Mouse (Mus musculus) naive thymus-derived CD4-positive, alpha-beta T cell, adult 2 months (primary cell): ENCODE data around the gene Rasa3.

ENCODE experiments used
- DNase-seq: peaks from one replicate; pipeline ENCODE4 v3.0.0-alpha.2; 2011; ENCODE audit warnings: low read depth

Gene Rasa3

GRCm38 (mm10) chr8:13616831-13617505 is 60.4 kb downstream of the Rasa3 start:
- DNase-seq = no peak

DNA sequence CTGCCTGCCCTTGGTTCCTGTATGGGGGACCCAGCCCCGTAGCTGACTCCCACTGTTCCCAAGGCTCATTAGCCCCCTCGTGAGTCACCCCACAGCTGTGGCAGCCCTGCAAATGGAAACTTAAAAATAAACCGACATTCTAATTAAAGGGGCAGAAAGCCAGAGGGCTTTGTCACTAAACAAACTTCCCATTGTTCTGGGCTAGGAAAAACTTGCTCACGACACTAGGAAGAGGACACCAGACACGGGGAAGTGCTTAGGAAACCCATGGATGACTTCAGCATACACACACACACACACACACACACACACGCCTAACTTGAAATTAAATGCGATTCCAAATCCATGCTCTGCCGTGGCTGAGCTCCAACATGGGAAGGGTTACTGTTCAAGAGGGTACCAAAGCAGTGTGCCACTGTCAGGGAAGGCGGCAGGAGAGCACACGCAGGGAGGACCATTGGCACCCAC is 62.4 kb downstream of the Rasa3 start:
- DNase-seq = no peak

DNA sequence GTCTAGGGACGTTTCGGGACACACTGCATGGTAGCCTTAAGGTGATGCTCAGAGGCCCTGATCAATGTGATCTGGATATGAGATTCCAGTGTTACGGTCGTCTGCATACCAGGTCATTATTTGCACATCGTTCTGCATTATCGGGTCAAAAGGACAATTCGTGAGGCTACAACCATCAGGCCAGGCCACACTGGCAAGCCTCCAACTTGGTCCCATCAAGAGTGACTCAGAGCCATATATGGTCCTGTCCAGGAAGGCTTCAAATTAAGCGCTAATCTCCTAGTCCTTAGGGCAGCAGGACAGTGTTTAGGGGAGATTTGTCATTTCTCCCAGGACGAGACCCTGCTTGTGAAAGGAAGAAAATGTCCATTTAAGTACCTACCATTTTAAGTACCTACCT is 63.3 kb downstream of the Rasa3 start:
- no peak for DNase-seq

DNA sequence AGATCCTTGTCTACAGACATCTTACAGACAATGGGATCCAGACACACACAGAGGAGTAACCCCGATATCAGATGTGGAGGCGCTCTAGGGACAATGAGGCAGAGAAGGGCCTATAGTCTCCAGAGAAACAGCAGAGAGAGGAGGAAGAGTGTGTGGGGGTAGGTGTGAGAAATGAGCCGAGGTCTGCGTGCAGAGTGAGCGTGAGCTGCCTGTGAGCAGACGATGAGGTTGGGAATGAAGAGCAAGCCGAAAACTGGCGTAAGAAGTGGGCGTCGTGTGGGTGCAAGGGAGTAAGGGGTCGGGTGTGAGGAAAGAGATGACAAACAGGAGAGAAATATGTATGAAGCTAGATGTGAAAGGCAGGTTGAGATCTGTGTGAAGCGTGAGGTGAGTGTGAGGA is 65.7 kb downstream of the Rasa3 start:
- no peak for DNase-seq

GRCm38 (mm10) chr8:13609971-13610370 is 67.4 kb downstream of the Rasa3 start:
- no peak for DNase-seq

DNA sequence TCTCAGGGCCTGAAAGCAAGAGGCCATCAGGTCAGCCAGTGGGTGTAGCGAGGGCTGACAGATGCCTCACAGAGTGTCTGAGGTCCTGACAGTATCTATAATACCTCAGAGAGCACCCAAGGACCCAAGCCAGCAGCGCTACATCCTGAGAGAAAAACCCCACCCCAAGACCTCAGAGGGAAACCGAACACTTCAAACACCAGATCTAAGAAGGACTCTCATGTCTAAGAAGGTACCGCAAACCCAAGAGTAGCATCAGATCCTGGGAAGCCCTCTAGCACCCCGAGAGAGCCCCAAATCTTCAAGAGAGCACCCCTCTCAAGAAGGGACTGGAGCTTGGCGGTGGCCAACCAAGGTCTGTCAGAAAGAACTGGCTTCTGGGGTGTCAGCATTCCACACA is 68.5 kb downstream of the Rasa3 start:
- DNase-seq = peak; percentile 67

- DNase-seq = no peak
Observed at GRCm38 (mm10) chr8:13605920-13606480, 71.4 kb downstream of the Rasa3 start.

DNA sequence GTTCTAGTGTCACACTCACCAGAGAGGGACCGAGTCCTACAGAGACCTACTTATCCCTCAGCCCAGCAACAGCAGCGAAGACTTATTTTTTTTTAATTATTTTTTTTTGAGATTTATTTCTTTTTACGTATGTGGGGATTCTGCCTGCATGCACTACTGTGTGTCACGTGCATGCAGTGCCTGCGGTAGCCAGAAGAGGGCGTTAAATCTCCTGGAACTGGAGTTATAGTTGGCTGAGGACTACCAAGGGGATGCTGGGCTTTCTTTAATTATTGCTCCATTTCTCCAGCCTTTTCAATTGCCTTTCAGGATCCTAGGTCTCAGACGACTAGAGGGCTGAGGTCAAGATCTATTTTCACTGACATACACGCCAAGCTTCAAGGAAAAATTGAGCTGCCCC is 74.8 kb downstream of the Rasa3 start:
- peak; percentile 71 for DNase-seq

DNA sequence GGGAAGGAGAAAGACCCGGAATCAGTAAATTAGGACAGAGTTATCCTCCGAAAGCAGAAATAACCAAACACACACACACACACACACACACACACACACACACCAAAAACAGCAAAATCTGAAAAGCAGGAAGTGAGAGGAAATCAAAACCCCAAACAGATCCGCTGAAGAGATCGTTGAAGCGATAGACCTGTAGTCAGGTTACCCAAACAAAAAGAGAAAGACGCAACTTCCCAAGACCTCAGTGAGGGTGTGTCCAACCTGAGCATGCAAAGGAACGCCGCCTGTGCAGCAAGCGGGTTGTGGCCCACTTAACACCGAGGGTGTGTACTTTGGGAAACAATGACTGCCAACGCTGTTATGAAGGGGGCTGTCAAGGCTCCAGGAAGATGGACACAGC is 76.2 kb downstream of the Rasa3 start:
- peak; percentile 86 for DNase-seq

DNA sequence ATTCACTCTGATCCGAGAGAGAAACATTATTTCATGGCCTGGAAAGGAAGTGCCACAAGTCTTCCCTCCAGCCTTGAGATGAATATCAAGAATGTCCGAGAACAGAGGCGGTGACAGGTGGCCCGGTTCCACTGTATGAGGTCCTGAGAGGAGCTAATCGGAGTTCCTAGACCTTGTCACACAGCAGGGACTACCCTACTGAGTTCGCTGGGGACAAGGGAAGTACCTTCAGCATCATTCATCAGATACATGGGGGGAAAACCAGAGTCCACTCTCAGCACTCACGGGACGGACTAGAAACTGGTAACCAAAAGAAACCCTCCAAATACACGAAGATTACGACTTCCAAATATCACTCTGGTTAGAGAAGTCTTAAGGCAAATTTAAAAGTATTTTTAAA is 76.7 kb downstream of the Rasa3 start:
- no peak for DNase-seq

- peak; percentile 78 for DNase-seq
Observed at GRCm38 (mm10) chr8:13600204-13600603, 77.2 kb downstream of the Rasa3 start.

DNA sequence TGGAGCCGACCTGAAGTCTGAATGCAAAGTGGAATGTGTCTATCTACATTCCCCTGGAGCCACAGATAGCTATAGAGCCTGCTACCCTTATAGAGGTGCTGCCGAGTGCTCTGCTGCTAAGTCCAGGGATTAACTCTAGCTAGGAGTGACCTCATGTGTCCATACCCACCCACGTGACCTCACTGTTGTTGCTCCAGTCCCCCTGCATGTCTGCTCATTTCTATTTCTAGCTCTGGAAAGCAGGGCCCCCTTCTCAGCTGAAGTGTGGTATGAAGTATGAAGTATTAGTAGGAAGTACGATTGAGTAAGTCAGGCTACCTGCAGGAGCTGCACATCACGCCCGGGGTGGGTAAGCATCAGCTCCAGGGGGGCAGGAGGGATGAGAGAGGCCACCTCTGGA is 79.6 kb downstream of the Rasa3 start:
- DNase-seq = no peak

DNA sequence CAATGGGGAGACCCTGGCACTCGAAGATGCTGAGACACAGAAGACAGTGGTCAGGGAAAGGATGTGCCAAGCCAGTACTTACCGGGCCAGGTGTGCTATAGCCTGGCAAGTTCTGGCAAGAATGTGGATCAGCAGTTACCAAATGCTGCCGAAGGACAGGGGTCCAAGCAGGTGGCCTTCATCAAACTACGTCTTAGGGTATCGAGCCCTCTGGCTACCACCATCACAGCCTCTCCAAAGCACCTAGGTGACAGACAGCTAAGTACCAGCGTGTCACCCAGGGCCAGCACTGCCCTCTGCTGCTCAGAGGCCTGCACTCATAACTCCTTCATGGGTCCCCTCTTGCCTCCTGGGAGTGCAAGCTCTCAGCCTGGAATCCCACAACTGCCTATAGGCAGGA is 81.5 kb downstream of the Rasa3 start:
- DNase-seq = peak; percentile 43

- peak; percentile 72 for DNase-seq
Observed at GRCm38 (mm10) chr8:13594884-13595323, 82.5 kb downstream of the Rasa3 start.

- DNase-seq = peak; percentile 35
Observed at GRCm38 (mm10) chr8:13593340-13593739, 84.1 kb downstream of the Rasa3 start.

DNA sequence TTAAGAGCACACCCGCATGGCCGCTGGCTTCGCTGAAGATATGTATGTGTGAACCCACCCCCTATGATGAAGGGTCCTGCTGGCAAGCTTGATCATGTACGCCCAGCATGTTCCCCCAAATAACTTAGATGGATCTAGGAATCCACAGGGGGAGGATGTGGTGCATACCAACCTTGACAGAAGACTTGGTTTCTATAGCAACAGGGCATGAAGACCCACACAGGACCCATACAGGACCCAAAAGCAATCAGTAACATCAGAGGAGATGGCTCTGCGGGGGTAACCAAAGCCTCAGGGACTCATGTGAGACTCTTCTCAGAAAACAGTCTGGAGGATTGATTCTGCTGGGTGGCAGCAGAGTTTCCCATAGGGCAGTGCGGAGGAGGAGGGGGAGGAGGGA is 86.2 kb downstream of the Rasa3 start:
- no peak for DNase-seq

DNA sequence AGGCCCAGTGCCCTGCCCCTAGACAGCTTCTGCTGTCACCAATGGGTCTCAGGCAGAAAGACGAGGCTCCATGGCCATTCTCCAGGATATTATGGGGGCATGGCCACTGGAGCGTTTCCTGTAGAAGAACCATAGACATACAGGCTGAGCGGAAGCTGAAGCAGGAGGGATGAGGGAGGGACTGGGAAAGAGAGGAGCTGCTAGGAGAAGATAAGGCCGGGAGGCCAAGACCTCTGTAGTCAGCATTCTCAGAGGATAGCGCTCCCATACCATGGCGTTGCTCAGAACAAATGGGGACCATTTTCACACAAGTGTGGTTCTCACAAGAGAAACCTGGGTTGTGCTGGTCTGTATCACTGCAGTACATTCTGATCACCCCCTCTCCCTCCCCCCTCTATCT is 88.3 kb downstream of the Rasa3 start:
- no peak for DNase-seq

DNA sequence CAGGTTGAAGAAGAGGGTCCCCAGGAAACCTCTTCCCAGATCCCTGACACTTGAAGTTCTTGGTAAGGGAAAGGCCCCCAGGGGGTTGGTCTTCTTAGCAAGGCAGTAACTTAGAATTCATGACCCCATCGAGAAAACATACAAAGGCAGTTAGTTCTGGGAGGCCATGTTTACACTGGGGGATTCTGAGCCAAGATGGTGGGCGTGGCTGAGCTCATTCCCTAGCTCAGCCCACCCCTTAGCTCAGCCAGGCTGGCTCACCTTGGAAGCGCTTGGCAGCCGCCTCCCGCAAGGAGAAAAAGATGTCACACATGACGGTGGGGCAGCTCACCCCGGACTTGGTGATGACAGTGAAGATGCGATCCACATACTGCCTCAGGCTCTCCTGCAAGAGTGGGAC is 92.8 kb downstream of the Rasa3 start:
- no peak for DNase-seq

GRCm38 (mm10) chr8:13577869-13578268 is 99.5 kb downstream of the Rasa3 start:
- no peak for DNase-seq

- DNase-seq = no peak
Observed at GRCm38 (mm10) chr8:13571999-13572398, 105.4 kb downstream of the Rasa3 start.

DNA sequence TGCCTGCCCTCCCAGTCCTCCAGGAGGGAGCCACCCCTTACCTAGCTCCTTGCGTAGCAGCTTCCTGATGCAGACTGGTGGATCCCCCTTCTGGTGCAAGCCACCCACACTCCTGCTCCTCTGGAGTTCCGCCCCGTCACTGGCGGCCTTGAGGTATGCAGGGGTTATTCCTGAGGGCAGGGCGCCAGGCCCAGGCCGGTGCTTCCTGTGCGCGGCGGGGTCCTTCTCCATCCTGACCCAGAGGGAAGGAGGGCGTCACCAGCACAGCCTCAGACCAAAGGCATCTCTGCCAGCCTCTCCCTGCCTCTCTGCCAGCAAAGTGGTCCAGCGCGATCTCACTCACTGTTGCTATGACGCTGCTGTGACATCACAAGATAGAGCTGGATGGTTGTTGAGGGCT is 115.3 kb downstream of the Rasa3 start, which contains the start of gene 1700029H14Rik:
1700029H14Rik (minus strand) TSS at position 344 of the 400 bp plus-strand sequence.
- DNase-seq = no peak

GRCm38 (mm10) chr8:13557526-13557925 is 119.9 kb downstream of the Rasa3 start:
- DNase-seq = peak; percentile 1

GRCm38 (mm10) chr8:13551574-13551830 is 125.9 kb downstream of the Rasa3 start:
- DNase-seq = no peak
